Mouse (Mus musculus) brain, embryonic 14.5 days (tissue): Measurements from ENCODE around the gene Gm11127.

Experiments
- CTCF ChIP-seq: fragments of 200-500 bp; IDR thresholded peaks from 2 replicates; pipeline ENCODE4 v1.5.1; 2012; ENCODE audit warnings: inconsistent platforms, mild to moderate bottlenecking, moderate library complexity, borderline replicate concordance; ENCODE audit not compliant: insufficient read depth, insufficient read length; ENCODE audit errors: extremely low read depth
- POLR2A ChIP-seq: fragments of 200-500 bp; IDR thresholded peaks from 2 replicates; pipeline ENCODE4 v1.6.1; 2012; ENCODE audit warnings: mild to moderate bottlenecking, inconsistent platforms, borderline replicate concordance; ENCODE audit not compliant: poor library complexity, insufficient read depth, insufficient read length, severe bottlenecking; ENCODE audit errors: extremely low read depth

DNA sequence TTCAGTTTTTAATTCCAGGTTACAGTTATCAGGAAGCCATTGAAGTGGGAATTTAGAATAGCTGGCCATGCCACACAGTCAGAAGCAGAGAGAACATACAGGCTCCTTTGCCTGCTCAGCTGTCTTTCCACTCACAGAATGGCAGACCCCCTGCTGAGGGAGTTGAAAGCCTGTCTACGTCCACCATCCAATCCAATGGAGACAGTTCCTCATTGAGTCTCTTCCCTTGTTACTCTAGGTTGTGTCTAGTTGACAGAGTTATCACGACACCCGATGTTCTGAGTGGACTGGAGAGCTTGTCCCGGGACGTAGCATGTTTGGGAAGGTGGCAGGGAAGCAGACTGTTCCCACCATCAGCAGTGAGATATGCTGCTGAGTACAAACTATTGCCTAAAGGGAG lies 33.0 kb downstream of the Gm11127 start:
- TF ChIP-seq CTCF (no peak), POLR2A (no peak)
